Mouse (Mus musculus) embryonic facial prominence, embryonic 15.5 days (tissue): Measurements from ENCODE around the gene D6Wsu163e. TPM values are rescaled to one million over a fixed set of nuclear protein-coding genes. Genes with fewer than 3 reads are reported as not detected.

Source experiments
- ATAC-seq: fragments of 200-750 bp; cut with Nextera tagmentation; 2 replicates; pipeline ENCODE4 v1.8.0; 2017; ENCODE audit warnings: low read depth, moderate TSS enrichment; ENCODE audit not compliant: insufficient number of reproducible peaks, low FRiP score, low TSS enrichment
- H3K27ac ChIP-seq: fragments of 300-500 bp; sonication (generic); replicated peaks from 2 replicates; pipeline ENCODE4 v1.5.1; 2015; ENCODE audit warnings: mild to moderate bottlenecking, inconsistent platforms
- H3K27me3 ChIP-seq: fragments of 300-500 bp; sonication (generic); 2 replicates; pipeline ENCODE4 v1.6.1; 2015; ENCODE audit warnings: inconsistent platforms
- H3K36me3 ChIP-seq: fragments of 300-500 bp; sonication (generic); 2 replicates; pipeline ENCODE4 v1.6.1; 2015; ENCODE audit warnings: mild to moderate bottlenecking, inconsistent platforms
- H3K4me1 ChIP-seq: fragments of 300-500 bp; sonication (generic); 2 replicates; pipeline ENCODE4 v1.6.1; 2015; ENCODE audit warnings: inconsistent platforms
- H3K4me2 ChIP-seq: fragments of 300-500 bp; sonication (generic); replicated peaks from 2 replicates; pipeline ENCODE4 v1.6.1; 2015; ENCODE audit warnings: mild to moderate bottlenecking, inconsistent platforms
- H3K4me3 ChIP-seq: fragments of 300-500 bp; sonication (generic); replicated peaks from 2 replicates; pipeline ENCODE4 v1.5.1; 2015; ENCODE audit warnings: mild to moderate bottlenecking, inconsistent platforms
- H3K9ac ChIP-seq: fragments of 300-500 bp; sonication (generic); 2 replicates; pipeline ENCODE4 v1.6.1; 2015; ENCODE audit warnings: inconsistent platforms
- H3K9me3 ChIP-seq: fragments of 300-500 bp; sonication (generic); replicated peaks from 2 replicates; pipeline ENCODE4 v1.6.1; 2016; ENCODE audit warnings: inconsistent platforms
- WGBS: fragments of 180-500 bp; shearing (Covaris S2); methylation state at CpG from one replicate; pipeline ENCODE4 v1.1.7; 2015; 5-methylcytosine and 5-hydroxymethylcytosine counted together
- polyA plus RNA-seq: library from polyadenylated mRNA; unstranded; fragments of >200 nt; fragmentation: Nextera tagmentation; extraction: Ambion mirVana; gene quantifications from 2 replicates; pipeline ENCODE4 v1.2.1, GENCODE M21; 2015

Gene D6Wsu163e
- polyA plus RNA-seq, 1 experiment from 2014 or later, result 17.1 TPM

DNA sequence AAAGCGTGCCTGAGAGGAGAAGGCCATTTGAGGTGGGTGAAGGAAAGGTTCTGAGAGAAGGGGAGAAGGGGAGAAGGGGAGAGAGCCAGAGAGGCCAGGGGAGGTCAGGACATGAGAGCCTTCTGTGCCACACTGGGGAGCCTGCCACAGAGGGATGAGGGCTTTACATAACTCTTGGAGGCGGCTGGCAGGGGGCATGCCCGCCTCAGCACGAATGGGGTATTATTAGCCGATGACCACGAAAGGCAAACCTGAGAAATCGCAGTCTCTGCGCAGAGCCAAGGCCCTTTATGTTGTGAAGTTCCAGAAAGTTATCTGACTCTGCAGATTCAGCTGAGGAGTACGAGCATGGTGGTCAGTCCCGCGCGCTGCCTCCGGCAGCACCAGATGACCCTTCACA is 70.3 kb downstream of the D6Wsu163e start:
- WGBS, result 86% methylated on average over 13 of the region's 13 CpGs
- H3K27ac ChIP-seq, result no peak overlapping the region
- no peaks in the 10 kb centered on the region for H3K9me3 ChIP-seq
- H3K9ac ChIP-seq, result no peak overlapping the region
- H3K4me1 ChIP-seq, result no peaks in the 10 kb centered on the region
- no peak overlapping the region for H3K4me2 ChIP-seq
- ATAC-seq, result no peak
- no peak overlapping the region for H3K4me3 ChIP-seq
- H3K36me3 ChIP-seq, result no peaks in the 10 kb centered on the region
- H3K27me3 ChIP-seq, result no peaks in the 10 kb centered on the region

DNA sequence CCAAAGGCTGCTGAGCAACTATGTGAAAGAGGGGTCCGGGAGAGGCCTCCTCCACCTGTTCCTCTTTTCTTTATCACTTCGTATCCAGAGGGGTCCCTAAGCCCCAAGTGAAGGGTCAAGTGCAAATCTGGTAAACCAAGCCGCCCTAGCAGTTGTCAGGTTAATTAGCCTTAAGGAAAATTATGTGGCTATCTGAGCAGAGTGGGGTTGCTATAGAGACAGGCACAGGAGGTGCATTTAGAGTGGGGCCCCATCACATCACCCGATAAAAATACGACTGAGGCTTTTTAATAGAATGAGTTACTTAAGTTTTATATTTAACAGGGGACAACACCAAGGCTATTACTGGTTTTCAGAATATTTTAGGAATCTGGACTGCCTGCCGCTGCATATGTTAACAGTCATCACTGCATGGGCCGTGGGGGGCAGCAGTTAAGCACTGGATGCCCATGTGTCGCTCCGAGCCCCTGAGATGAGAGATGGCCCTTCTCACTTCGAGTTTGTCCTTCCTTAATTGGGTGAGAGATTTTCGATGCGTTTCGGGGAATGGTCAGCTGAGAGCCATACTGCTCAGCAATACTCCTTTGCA is 72.3 kb downstream of the D6Wsu163e start:
- 76% methylated on average over 13 of the region's 13 CpGs for WGBS
- Histone ChIP-seq H3K27ac (no peak overlapping the region), H3K9me3 (no peaks in the 10 kb centered on the region), H3K9ac (no peak overlapping the region), H3K4me2 (no peak overlapping the region), H3K36me3 (no peaks in the 10 kb centered on the region), H3K27me3 (no peaks in the 10 kb centered on the region), H3K4me1 (no peaks in the 10 kb centered on the region), H3K4me3 (no peak overlapping the region)
- no peak for ATAC-seq

DNA sequence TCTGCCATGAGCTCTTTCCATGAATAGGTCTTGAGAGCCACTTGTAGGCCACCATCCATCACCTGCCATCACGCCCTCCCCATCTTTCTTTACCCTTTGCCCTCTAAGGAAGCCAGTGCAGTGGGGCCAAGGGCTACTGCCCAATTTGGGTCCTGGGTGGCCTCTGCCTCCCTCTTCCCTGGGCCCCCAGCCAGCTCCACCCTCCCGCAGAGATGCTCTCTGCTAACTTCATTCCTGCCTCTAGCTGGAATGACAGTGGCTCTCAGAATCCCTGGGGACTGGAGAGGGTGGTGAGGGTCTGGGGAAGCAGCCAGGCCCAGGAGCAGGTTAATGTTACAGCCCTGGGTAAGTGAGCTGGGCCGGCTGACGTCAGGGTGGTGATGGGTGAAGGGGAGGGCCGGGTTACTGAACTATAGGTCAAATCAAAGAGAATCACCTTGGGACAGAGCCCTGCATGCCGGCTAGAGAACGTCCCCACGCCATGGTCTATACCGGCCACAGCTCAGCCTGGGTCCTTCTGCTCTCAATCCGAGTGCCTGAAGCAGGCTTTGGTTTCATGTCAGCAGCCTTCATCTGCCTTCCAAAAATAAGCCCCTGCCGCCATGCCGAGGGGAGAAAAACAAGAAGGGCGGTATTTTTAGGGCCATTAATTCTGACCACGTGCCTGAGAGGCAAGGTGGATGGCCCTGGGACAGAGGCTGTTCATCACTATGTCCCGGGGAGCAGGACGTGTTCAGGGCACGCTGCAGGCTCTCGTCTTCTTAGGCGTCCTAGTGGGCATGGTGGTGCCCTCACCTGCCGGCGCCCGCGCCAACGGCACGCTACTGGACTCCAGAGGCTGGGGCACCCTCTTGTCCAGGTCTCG is 75.4 kb downstream of the D6Wsu163e start, which contains the start of gene Fgf6:
Gene Fgf6, plus strand, starts transcription at position 681 of the 865 bp plus-strand sequence.
- no peak for ATAC-seq
- Histone ChIP-seq H3K27ac (no peak within 1 kb of the TSS), H3K4me3 (no peak within 1 kb of the TSS), H3K27me3 (no peaks in the 10 kb centered on the region), H3K4me2 (no peak within 1 kb of the TSS), H3K36me3 (no peaks in the 10 kb centered on the region), H3K4me1 (0 out of 2 replicates have a peak, but pooled peaks cover 10% of the 10 kb centered on the region), H3K9me3 (no peaks in the 10 kb centered on the region), H3K9ac (no peak within 1 kb of the TSS)
- 79% methylated on average over 26 of the region's 26 CpGs for WGBS

GRCm38 (mm10) chr6:127019254-127019653 is 79.5 kb downstream of the D6Wsu163e start:
- WGBS, result 6% methylated on average over 6 of the region's 6 CpGs
- Histone ChIP-seq H3K36me3 (no peaks in the 10 kb centered on the region), H3K27ac (no peak overlapping the region), H3K4me3 (no peak overlapping the region), H3K9ac (no peak overlapping the region), H3K9me3 (no peaks in the 10 kb centered on the region), H3K27me3 (no peaks in the 10 kb centered on the region), H3K4me1 (0 out of 2 replicates have a peak, but pooled peaks cover 13% of the 10 kb centered on the region), H3K4me2 (no peak overlapping the region)
- ATAC-seq, result 0 out of 2 replicates have a peak, but pooled peaks have one; percentile 17

- Histone ChIP-seq H3K9ac (no peak overlapping the region), H3K9me3 (no peaks in the 10 kb centered on the region), H3K27ac (no peak overlapping the region), H3K36me3 (no peaks in the 10 kb centered on the region), H3K4me2 (peak overlapping the region; percentile 13; the same call in 1 of the 2 replicates), H3K4me3 (no peak overlapping the region), H3K27me3 (no peaks in the 10 kb centered on the region), H3K4me1 (0 out of 2 replicates have a peak, but pooled peaks cover 13% of the 10 kb centered on the region)
- 0 out of 2 replicates have a peak, but pooled peaks have one; percentile 45 for ATAC-seq
- 10% methylated on average over 13 of the region's 13 CpGs for WGBS
These were observed 80.7 kb downstream of the D6Wsu163e start for GRCm38 (mm10) chr6:127020431-127020830.

DNA sequence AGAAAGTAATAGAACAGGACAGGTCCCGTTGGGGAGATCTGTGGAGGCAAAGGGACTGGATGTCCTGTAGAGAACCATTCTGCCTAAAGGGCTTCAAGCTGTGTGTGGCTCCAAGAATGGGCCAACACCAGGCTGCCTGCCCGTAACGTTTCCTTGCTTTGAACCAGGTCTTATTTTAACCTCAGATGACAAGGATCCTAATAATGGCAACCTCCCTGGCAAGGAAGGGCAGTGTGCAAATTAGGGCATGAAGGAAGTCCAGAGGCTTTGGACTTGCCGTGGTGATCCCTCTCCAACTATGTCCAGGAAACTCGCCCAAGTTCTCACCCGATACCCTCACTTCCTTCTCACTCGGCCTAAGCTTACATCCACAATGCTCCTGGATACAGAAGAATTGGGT is 85.1 kb downstream of the D6Wsu163e start:
- no peak for ATAC-seq
- Histone ChIP-seq H3K4me3 (no peak overlapping the region), H3K9me3 (no peaks in the 10 kb centered on the region), H3K27ac (no peak overlapping the region), H3K36me3 (no peaks in the 10 kb centered on the region), H3K9ac (no peak overlapping the region), H3K27me3 (no peaks in the 10 kb centered on the region), H3K4me1 (0 out of 2 replicates have a peak, but pooled peaks cover 5% of the 10 kb centered on the region), H3K4me2 (no peak overlapping the region)
- WGBS, result 69% methylated on average over 7 of the region's 7 CpGs

Other genes starting within 250 kb of the D6Wsu163e start
- gene Kcna6, start 199.3 kb upstream of the D6Wsu163e start, polyA plus RNA-seq, result 7.0 and 7.8 TPM in 2 replicates
- 165 TPM in 2 replicates for gene Ndufa9, start 90.8 kb upstream of the D6Wsu163e start, polyA plus RNA-seq
- 0.08 and 0.09 TPM in 2 replicates for gene Akap3, start 86.9 kb upstream of the D6Wsu163e start, polyA plus RNA-seq
- 0.62 and 1.2 TPM in 2 replicates for gene Dyrk4, start 18.1 kb upstream of the D6Wsu163e start, polyA plus RNA-seq
- gene Rad51ap1, start 375 bp upstream of the D6Wsu163e start, polyA plus RNA-seq, result 47.2 and 47.4 TPM in 2 replicates
- gene Fgf6, start 75.6 kb downstream of the D6Wsu163e start, polyA plus RNA-seq, result 1.7 and 2.8 TPM in 2 replicates
- gene Fgf23, start 132.9 kb downstream of the D6Wsu163e start, polyA plus RNA-seq, result 0.20 and 0.35 TPM in 2 replicates
- gene Tigar, start 169.6 kb downstream of the D6Wsu163e start, polyA plus RNA-seq, result 2.7 and 3.1 TPM in 2 replicates
- 918 and 948 TPM in 2 replicates for gene Ccnd2, start 212.2 kb downstream of the D6Wsu163e start, polyA plus RNA-seq